In genomic region chr5:104381671-104382070, GRCm38 (mm10) we compare ENCODE assay signal across 31 mouse cellular contexts. TPM values are rescaled to one million over a fixed set of nuclear protein-coding genes. Genes with fewer than 3 reads are reported as not detected.
DNase-seq lines count a peak whose midpoint lies in the region; TF ChIP-seq lines count a peak whose summit lies in the region.
"Had no signal": no experiment of that assay in that cellular context is flagged by ENCODE, and none has a peak within 500 bp of the region (broad histone marks: within the 10 kb centered on the region; RNA-seq: fewer than 3 reads in every experiment).

No protein-coding gene starts in this region.

- TF ChIP-seq POLR2A in myocyte (IDR thresholded peaks at IDR 0.05; ENCODE audit: insufficient read length, low read depth), result no peak
- TF ChIP-seq POLR2A in kidney, adult 2 months (IDR thresholded peaks at IDR 0.05; ENCODE audit: low read depth, low read length), result no peak

- no peak overlapping the region for H3K4me3 ChIP-seq in myocyte
- no peak overlapping the region for H3K4me3 ChIP-seq in kidney, adult 2 months (ENCODE audit: insufficient read depth, low read depth, low read length)
- H3K4me3 ChIP-seq: embryonic facial prominence, embryonic 13.5 days; embryonic facial prominence, embryonic 15.5 days; forebrain, embryonic 13.5 days; forebrain, embryonic 15.5 days had no signal

- no peaks in the 10 kb centered on the region for H3K36me3 ChIP-seq in myocyte (ENCODE audit: control insufficient read depth, insufficient read depth)
- no peaks in the 10 kb centered on the region for H3K36me3 ChIP-seq in kidney, adult 2 months (ENCODE audit: control insufficient read depth, insufficient read depth, low read length)
- H3K36me3 ChIP-seq: embryonic facial prominence, embryonic 13.5 days; embryonic facial prominence, embryonic 15.5 days; forebrain, embryonic 15.5 days; G1E had no signal

- H3ac ChIP-seq in myocyte (ENCODE audit: control insufficient read depth, insufficient read length), result no peak overlapping the region

- H3K4me2 ChIP-seq in myocyte (ENCODE audit: low read depth), result peak overlapping the region; percentile 69
- H3K4me2 ChIP-seq: embryonic facial prominence, embryonic 13.5 days; embryonic facial prominence, embryonic 15.5 days; forebrain, embryonic 13.5 days; forebrain, embryonic 15.5 days had no signal

- no peak for TF ChIP-seq CTCF in kidney, adult 2 months (conservative IDR thresholded peaks at IDR 0.05; ENCODE audit: insufficient read depth, insufficient read length, low read depth, low read length)

- H3K4me1 ChIP-seq in kidney, adult 2 months (ENCODE audit: control insufficient read depth, insufficient read depth, low read length), result no peaks in the 10 kb centered on the region
- H3K4me1 ChIP-seq: embryonic facial prominence, embryonic 13.5 days; embryonic facial prominence, embryonic 15.5 days; forebrain, embryonic 13.5 days; forebrain, embryonic 15.5 days had no signal

- DNase-seq in 3134 (ENCODE audit: extremely low read depth, insufficient read length, low spot score), result peak; percentile 70
- peak; percentile 56 for DNase-seq in 416B (ENCODE audit: low read depth)
- DNase-seq in R1 (ENCODE audit: low read depth, low spot score), result peak; percentile 48
- DNase-seq in gastrocnemius, postnatal 25 days, result no peak
- no peak for DNase-seq in layer of hippocampus, postnatal 14 days (ENCODE audit: low spot score in 2 of 2)
- DNase-seq in kidney, adult 2 months, result no peak
- DNase-seq: adrenal gland, adult 2 months; adrenal gland, postnatal 10 days; adrenal gland, postnatal 25 days; cerebellum, adult 11 months; cerebellum, adult 18-20 months; cerebellum, adult 8-10 months; cerebellum, adult 9-11 months; cerebellum, postnatal 14 days; cerebellum, postnatal 36 days; embryo, embryonic 11 days; forebrain, postnatal 0 days had no signal

- no peaks in the 10 kb centered on the region for H3K79me2 ChIP-seq in myocyte (ENCODE audit: control insufficient read depth, insufficient read depth)

- no peak overlapping the region for H3K27ac ChIP-seq in kidney, adult 2 months (ENCODE audit: insufficient read depth, low read depth, low read length)
- H3K27ac ChIP-seq: embryonic facial prominence, embryonic 13.5 days; embryonic facial prominence, embryonic 15.5 days; forebrain, embryonic 13.5 days; forebrain, embryonic 15.5 days had no signal

- 84% methylated on average over 3 of the region's 7 CpGs for WGBS in kidney, adult 2 months

- no peaks in the 10 kb centered on the region for H3K27me3 ChIP-seq in myocyte (ENCODE audit: control insufficient read depth, insufficient read depth, insufficient read length)
- no peaks in the 10 kb centered on the region for H3K27me3 ChIP-seq in kidney, adult 2 months (replicated peaks; ENCODE audit: control insufficient read depth, insufficient read depth, low read length)
- H3K27me3 ChIP-seq: CH12.LX; embryonic facial prominence, embryonic 13.5 days; embryonic facial prominence, embryonic 15.5 days; forebrain, embryonic 13.5 days; forebrain, embryonic 15.5 days; Patski had no signal

TF ChIP-seq in myocyte, 11 proteins besides CTCF, POLR2A, EP300 and RAD21:
- no peak for TF ChIP-seq E2F4 (IDR thresholded peaks at IDR 0.05; ENCODE audit: insufficient read depth)
- no peak for TF ChIP-seq CEBPB (IDR thresholded peaks at IDR 0.05; ENCODE audit: insufficient read depth, poor library complexity, severe bottlenecking)
- TF ChIP-seq MYOD1 (IDR thresholded peaks at IDR 0.05; ENCODE audit: control insufficient read depth in 1 of 3, insufficient read length in 2 of 3, low read depth in 2 of 3), result no peak
- TF ChIP-seq MAX (IDR thresholded peaks at IDR 0.05; ENCODE audit: low read depth), result no peak
- no peak for TF ChIP-seq TCF12 (IDR thresholded peaks at IDR 0.05; ENCODE audit: insufficient read depth, poor library complexity, severe bottlenecking)
- no peak for TF ChIP-seq TCF3 (IDR thresholded peaks at IDR 0.05; ENCODE audit: insufficient read length, low read depth)
- no peak for TF ChIP-seq USF1 (IDR thresholded peaks at IDR 0.05; ENCODE audit: low read depth)
- no peak for TF ChIP-seq MYOG (IDR thresholded peaks at IDR 0.05; ENCODE audit: control insufficient read depth in 1 of 3, insufficient read depth in 1 of 3, insufficient read length in 2 of 3, low read depth in 2 of 3)
- TF ChIP-seq POLR2AphosphoS2 (IDR thresholded peaks at IDR 0.05; ENCODE audit: insufficient read length, low read depth), result no peak
- no peak for TF ChIP-seq SRF (IDR thresholded peaks at IDR 0.05; ENCODE audit: control insufficient read depth, insufficient read length, low read depth)
- TF ChIP-seq REST (IDR thresholded peaks at IDR 0.05; ENCODE audit: insufficient read depth, insufficient read length), result no peak

RNA-seq across cellular contexts. Expression of gene Spp1, which starts 53.2 kb away (rescaled TPM):
- 634 TPM for polyA plus RNA-seq in myocyte (2012; fragmentation: generic; extraction: Trizol)
- 1 to 10 TPM; 2.6 to 3.3 TPM for total RNA-seq in gastrocnemius, postnatal 25 days (2021)
- total RNA-seq in layer of hippocampus, postnatal 14 days (2021), result 1 to 10 TPM; 1.8 to 2.4 TPM
- 1,966 and 1,980 TPM in 2 replicates for polyA plus RNA-seq in kidney, adult 2 months (2012; rRNA removed)
- total RNA-seq: G1E had no signal
- polyA plus RNA-seq: G1E had no signal

RNA-seq across cellular contexts. Expression of gene Mepe, which starts 56.5 kb away (rescaled TPM):
- not detected for polyA plus RNA-seq in myocyte (2012; fragmentation: generic; extraction: Trizol)
- not detected for total RNA-seq in gastrocnemius, postnatal 25 days (2021)
- not detected for total RNA-seq in layer of hippocampus, postnatal 14 days (2021)
- polyA plus RNA-seq in kidney, adult 2 months (2012; rRNA removed), result not detected in 2 replicates
- total RNA-seq: adrenal gland, adult 2 months; adrenal gland, postnatal 25 days; adrenal gland, postnatal 4 days; CH12.LX; common myeloid progenitor, adult 5-6 weeks; G1E had no signal
- polyA plus RNA-seq: adrenal gland, adult 2 months; brain, embryonic 14.5 days; CD4-positive, CD25-positive, alpha-beta regulatory T cell, adult 4 months; embryonic facial prominence, embryonic 11.5 days; embryonic facial prominence, embryonic 13.5 days; forebrain, embryonic 11.5 days; forebrain, embryonic 13.5 days; forebrain, embryonic 15.5 days; forebrain, postnatal 0 days; G1E; Patski had no signal

Comparison
In these comparisons a context has a peak if more than half of its experiments do, and no peak if none do; other contexts are left out.
1. DNase-seq: peak in 3134 (single experiment), 416B (single experiment) and R1 (single experiment); none in gastrocnemius, postnatal 25 days (single experiment), layer of hippocampus, postnatal 14 days (0 of 2) and kidney, adult 2 months (single experiment).